Mouse (Mus musculus) small intestine, adult 2 months (tissue): ENCODE measurements at regions not wholly inside any gene's neighbourhood (a gene's known extent, or its start where the extent isn't known, plus 50 kb on each side); places are given as distances from the start of the nearest gene placed in this dataset.

Experiments used
- CTCF ChIP-seq: fragments of 200-500 bp; IDR thresholded peaks from 2 replicates; pipeline ENCODE4 v1.5.1; 2012; ENCODE audit warnings: low read depth, mild to moderate bottlenecking, control low read depth, inconsistent platforms, low read length, moderate library complexity, mixed read lengths; ENCODE audit not compliant: insufficient replicate concordance, insufficient read length; ENCODE audit errors: extremely low read depth
- POLR2A ChIP-seq: fragments of 200-500 bp; IDR thresholded peaks from 2 replicates; pipeline ENCODE4 v1.6.1; 2012; ENCODE audit warnings: low read depth, mild to moderate bottlenecking, control low read depth, inconsistent platforms, low read length, moderate library complexity

- TF ChIP-seq CTCF (no peak), POLR2A (no peak)
Observed at GRCm38 (mm10) chr11:17811829-17812559, 141.7 kb downstream of the Etaa1 start.
